Mouse (Mus musculus): ENCODE data around the gene Lrrc8c. TPM values are rescaled to one million over a fixed set of nuclear protein-coding genes. Genes with fewer than 3 reads are reported as not detected.
"Not testable (repeated sequence)": the region's sequence is repeated elsewhere in the genome, so short reads cannot be mapped to it uniquely, and the experiment has no call there.

Gene Lrrc8c
- polyA plus RNA-seq, 1 experiment: 69.4 TPM

DNA sequence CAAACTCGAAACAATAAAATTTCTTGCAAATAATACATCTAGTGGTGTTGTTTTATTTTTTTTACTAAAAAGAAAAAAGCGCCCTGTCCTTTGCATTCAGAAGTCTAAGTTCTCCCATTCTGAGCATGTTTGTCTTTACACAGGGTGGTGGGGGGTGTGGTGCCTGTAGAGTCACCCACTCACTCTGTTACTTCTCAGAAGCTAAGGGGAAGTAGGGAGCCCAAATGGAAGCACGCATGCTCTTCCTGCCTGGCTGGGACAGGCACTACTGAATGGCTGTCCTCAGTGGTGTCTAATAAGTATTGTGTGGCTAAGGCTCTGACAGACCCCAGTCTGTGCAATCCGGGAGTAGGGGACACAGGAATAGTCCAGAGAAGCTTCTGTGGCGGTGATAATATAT, 107.9 kb downstream of the Lrrc8c start:
- H3K4me1 ChIP-seq (replicated peaks; ENCODE audit: control insufficient read depth, insufficient read depth, low read length): peaks cover 14% of the 10 kb centered on the region
- no peak for TF ChIP-seq POLR2A (IDR thresholded peaks at IDR 0.05; ENCODE audit: control insufficient read depth, extremely low read depth, insufficient read depth, low read length, poor library complexity)
- TF ChIP-seq CTCF (IDR thresholded peaks at IDR 0.05; ENCODE audit: borderline replicate concordance, control insufficient read depth, extremely low read depth, insufficient read depth, low read length, poor library complexity): no peak
- no peak for DNase-seq
- H3K27ac ChIP-seq (ENCODE audit: control insufficient read depth, insufficient read depth, low read length): no peak overlapping the region
- no peaks in the 10 kb centered on the region for H3K27me3 ChIP-seq (ENCODE audit: control insufficient read depth, insufficient read depth, low read length)
- no peaks in the 10 kb centered on the region for H3K36me3 ChIP-seq (ENCODE audit: control insufficient read depth, insufficient read depth, low read length)
- WGBS: 83% methylated on average over 5 of the region's 5 CpGs
- no peak overlapping the region for H3K4me3 ChIP-seq (ENCODE audit: control insufficient read depth, insufficient read depth, low read length)

DNA sequence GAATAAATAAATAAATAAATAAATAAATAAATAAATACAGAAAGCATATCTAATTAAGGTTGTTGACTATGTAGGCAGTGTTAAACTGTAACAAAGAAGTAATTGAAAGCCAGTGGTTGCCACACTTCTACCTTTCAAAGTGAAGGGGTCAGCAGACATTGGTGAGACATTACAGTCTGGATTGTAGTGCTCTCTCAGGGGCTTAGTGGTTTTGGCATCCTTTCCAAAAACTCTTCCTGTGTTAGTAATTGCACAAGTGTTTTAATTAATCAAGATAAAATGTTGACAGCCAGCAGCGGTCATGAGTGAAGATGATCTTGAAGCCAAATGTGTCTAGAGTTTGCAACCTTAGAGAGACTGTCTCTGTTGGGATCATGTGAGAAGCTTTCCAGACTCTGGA, 110.8 kb downstream of the Lrrc8c start:
- 80% methylated on average over 1 of the region's 1 CpGs for WGBS
- H3K27ac ChIP-seq (ENCODE audit: control insufficient read depth, insufficient read depth, low read length): no peak overlapping the region
- no peaks in the 10 kb centered on the region for H3K36me3 ChIP-seq (ENCODE audit: control insufficient read depth, insufficient read depth, low read length)
- no peaks in the 10 kb centered on the region for H3K27me3 ChIP-seq (ENCODE audit: control insufficient read depth, insufficient read depth, low read length)
- peaks cover 15% of the 10 kb centered on the region for H3K4me1 ChIP-seq (replicated peaks; ENCODE audit: control insufficient read depth, insufficient read depth, low read length)
- no peak overlapping the region for H3K4me3 ChIP-seq (ENCODE audit: control insufficient read depth, insufficient read depth, low read length)
- TF ChIP-seq CTCF (IDR thresholded peaks at IDR 0.05; ENCODE audit: borderline replicate concordance, control insufficient read depth, extremely low read depth, insufficient read depth, low read length, poor library complexity) (no peak), POLR2A (IDR thresholded peaks at IDR 0.05; ENCODE audit: control insufficient read depth, extremely low read depth, insufficient read depth, low read length, poor library complexity) (no peak)
- no peak for DNase-seq

DNA sequence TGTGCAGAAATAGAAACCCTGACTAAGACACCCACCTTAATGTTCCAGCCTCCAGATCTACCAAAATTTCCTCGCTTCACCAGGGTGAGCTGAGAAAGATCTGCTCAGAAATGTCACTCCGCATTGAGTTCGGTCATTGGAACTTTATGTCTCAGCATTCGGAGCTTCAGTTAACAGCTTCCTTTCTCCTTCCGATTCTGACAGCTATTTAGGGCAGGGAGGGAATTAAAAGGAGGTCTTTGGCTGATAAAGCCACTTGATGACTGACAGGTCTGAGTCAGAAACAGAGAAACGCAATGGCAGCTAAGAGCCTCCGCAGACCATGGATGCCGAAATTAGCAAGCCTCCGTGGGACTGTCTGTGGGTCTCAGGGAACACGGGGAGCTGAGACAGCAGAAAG, 112.9 kb downstream of the Lrrc8c start:
- Histone ChIP-seq H3K27me3 (ENCODE audit: control insufficient read depth, insufficient read depth, low read length) (no peaks in the 10 kb centered on the region), H3K4me3 (ENCODE audit: control insufficient read depth, insufficient read depth, low read length) (no peak overlapping the region), H3K4me1 (replicated peaks; ENCODE audit: control insufficient read depth, insufficient read depth, low read length) (peaks cover 24% of the 10 kb centered on the region), H3K27ac (ENCODE audit: control insufficient read depth, insufficient read depth, low read length) (no peak overlapping the region), H3K36me3 (ENCODE audit: control insufficient read depth, insufficient read depth, low read length) (no peaks in the 10 kb centered on the region)
- DNase-seq: no peak
- 94% methylated on average over 10 of the region's 10 CpGs for WGBS
- no peak for TF ChIP-seq CTCF (IDR thresholded peaks at IDR 0.05; ENCODE audit: borderline replicate concordance, control insufficient read depth, extremely low read depth, insufficient read depth, low read length, poor library complexity)

DNA sequence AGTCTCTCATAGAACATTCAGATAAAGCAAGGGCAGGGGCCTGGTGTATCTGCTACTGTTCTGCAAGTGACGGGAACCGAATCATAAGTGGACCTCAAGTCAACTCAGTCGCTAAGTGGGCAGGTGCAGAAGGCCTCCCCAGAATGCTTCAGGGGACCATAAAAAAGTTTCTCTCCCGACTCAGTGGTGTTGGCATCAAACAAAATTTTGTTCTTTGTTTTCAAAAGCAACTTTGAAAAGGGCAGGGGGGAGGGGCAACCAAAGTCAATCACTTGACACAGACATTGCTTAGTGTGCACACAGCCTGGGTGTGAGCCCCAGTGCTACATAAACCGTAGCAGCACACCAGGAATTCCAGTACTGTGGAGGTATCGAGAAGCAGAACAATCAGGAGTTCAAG, 116.4 kb downstream of the Lrrc8c start:
- H3K27ac ChIP-seq (ENCODE audit: control insufficient read depth, insufficient read depth, low read length): peak overlapping the region; percentile 64
- 48% methylated on average over 6 of the region's 6 CpGs for WGBS
- DNase-seq: peak; percentile 60

DNA sequence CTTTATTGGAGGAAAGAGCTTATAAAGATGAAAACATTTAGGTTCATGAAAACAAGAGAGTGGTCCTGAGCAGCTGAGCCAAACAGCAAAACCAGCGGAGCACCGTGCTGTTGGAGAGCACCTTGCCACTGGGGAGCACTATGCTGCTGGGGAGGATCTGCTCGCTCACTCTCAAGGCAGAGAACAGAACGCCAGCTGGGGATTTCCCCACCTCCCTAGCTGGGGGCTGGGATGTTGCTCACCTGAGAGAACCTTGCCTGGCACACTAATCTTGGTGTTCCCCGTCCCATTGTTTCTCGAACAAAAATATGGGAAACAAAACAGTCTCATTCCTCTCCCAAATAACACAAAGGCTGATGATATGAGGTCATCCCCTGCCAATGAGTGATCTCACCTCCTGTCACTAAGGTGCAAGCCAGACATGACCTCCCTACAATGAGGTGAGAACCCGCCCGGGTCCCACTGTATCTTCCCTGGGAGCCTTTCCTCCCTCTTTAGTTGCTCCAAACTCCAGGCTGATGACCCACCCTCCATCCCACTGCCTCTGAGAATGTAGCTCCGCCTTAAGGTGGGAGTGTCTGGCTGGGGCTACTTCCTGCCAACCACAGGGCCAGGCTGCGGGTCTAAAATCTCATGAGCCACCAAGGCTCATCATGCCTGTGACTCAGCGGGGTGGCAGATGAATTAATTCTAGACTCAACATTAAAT, 117.5 kb downstream of the Lrrc8c start:
- WGBS: 60% methylated on average over 11 of the region's 11 CpGs
- Histone ChIP-seq H3K36me3 (ENCODE audit: control insufficient read depth, insufficient read depth, low read length) (no peaks in the 10 kb centered on the region), H3K27me3 (ENCODE audit: control insufficient read depth, insufficient read depth, low read length) (no peaks in the 10 kb centered on the region), H3K27ac (ENCODE audit: control insufficient read depth, insufficient read depth, low read length) (peak overlapping the region; percentile 41; the same call in 1 of the 2 replicates), H3K4me1 (replicated peaks; ENCODE audit: control insufficient read depth, insufficient read depth, low read length) (peaks cover 49% of the 10 kb centered on the region), H3K4me3 (ENCODE audit: control insufficient read depth, insufficient read depth, low read length) (no peak overlapping the region)
- TF ChIP-seq CTCF (IDR thresholded peaks at IDR 0.05; ENCODE audit: borderline replicate concordance, control insufficient read depth, extremely low read depth, insufficient read depth, low read length, poor library complexity) (no peak), POLR2A (IDR thresholded peaks at IDR 0.05; ENCODE audit: control insufficient read depth, extremely low read depth, insufficient read depth, low read length, poor library complexity) (no peak)
- peak; percentile 53 for DNase-seq

More for the DNA sequence above, 116.4 kb downstream of the Lrrc8c start:
- Histone ChIP-seq H3K27me3 (ENCODE audit: control insufficient read depth, insufficient read depth, low read length) (no peaks in the 10 kb centered on the region), H3K4me1 (replicated peaks; ENCODE audit: control insufficient read depth, insufficient read depth, low read length) (peaks cover 42% of the 10 kb centered on the region), H3K36me3 (ENCODE audit: control insufficient read depth, insufficient read depth, low read length) (no peaks in the 10 kb centered on the region), H3K4me3 (ENCODE audit: control insufficient read depth, insufficient read depth, low read length) (no peak overlapping the region)
- no peak for TF ChIP-seq CTCF (IDR thresholded peaks at IDR 0.05; ENCODE audit: borderline replicate concordance, control insufficient read depth, extremely low read depth, insufficient read depth, low read length, poor library complexity)
- no peak for TF ChIP-seq POLR2A (IDR thresholded peaks at IDR 0.05; ENCODE audit: control insufficient read depth, extremely low read depth, insufficient read depth, low read length, poor library complexity)

DNA sequence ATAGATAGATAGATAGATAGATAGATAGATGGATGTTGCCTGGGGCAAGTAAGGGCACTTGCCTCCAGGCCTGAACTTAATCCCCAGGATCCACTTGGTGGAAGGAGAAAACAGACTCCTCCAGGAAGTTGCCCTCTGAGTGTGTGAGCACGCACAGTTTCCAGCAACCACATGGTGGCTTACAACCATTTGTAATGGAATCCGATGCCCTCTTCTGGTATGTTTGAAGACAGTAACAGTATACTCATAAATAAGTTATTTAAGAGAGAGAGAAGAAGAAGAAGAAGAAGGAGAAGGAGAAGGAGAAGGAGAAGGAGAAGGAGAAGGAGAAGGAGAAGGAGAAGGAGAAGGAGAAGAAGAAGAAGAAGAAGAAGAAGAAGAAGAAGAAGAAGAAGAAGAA, 119.1 kb downstream of the Lrrc8c start:
- not testable (repeated sequence) for H3K27ac ChIP-seq (ENCODE audit: control insufficient read depth, insufficient read depth, low read length); DNase-seq; H3K4me3 ChIP-seq (ENCODE audit: control insufficient read depth, insufficient read depth, low read length); H3K36me3 ChIP-seq (ENCODE audit: control insufficient read depth, insufficient read depth, low read length); H3K27me3 ChIP-seq (ENCODE audit: control insufficient read depth, insufficient read depth, low read length)
- H3K4me1 ChIP-seq (replicated peaks; ENCODE audit: control insufficient read depth, insufficient read depth, low read length): peaks cover 57% of the 10 kb centered on the region
- 100% methylated on average over 2 of the region's 2 CpGs for WGBS

DNA sequence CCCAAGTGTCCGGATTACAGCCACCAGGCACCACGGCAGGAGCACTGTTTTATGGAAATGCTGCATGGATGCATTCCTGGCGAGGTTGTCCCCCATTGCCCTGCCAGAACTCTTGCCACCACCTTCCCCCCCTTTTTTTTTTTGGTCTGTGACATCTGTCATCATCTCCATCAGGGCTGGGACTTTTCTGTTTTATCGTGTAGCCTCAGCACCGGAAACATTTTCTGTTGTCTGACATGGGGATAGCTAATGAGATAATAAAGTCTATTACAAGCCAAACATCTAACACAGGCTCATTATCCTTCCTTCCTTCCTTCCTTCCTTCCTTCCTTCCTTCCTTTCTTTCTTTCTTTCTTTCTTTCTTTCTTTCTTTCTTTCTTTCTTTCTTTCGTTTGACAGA, 119.7 kb downstream of the Lrrc8c start:
- whole genome bisulfite sequencing: 97% methylated on average over 6 of the region's 6 CpGs
- no peaks in the 10 kb centered on the region for H3K27me3 ChIP-seq (ENCODE audit: control insufficient read depth, insufficient read depth, low read length)
- DNase-seq: no peak
- no peak overlapping the region for H3K4me3 ChIP-seq (ENCODE audit: control insufficient read depth, insufficient read depth, low read length)
- TF ChIP-seq POLR2A (IDR thresholded peaks at IDR 0.05; ENCODE audit: control insufficient read depth, extremely low read depth, insufficient read depth, low read length, poor library complexity) (no peak), CTCF (IDR thresholded peaks at IDR 0.05; ENCODE audit: borderline replicate concordance, control insufficient read depth, extremely low read depth, insufficient read depth, low read length, poor library complexity) (no peak)
- H3K4me1 ChIP-seq (replicated peaks; ENCODE audit: control insufficient read depth, insufficient read depth, low read length): peaks cover 63% of the 10 kb centered on the region
- no peak overlapping the region for H3K27ac ChIP-seq (ENCODE audit: control insufficient read depth, insufficient read depth, low read length)
- H3K36me3 ChIP-seq (ENCODE audit: control insufficient read depth, insufficient read depth, low read length): no peaks in the 10 kb centered on the region

All from thymus, adult 2 months (tissue).